Mouse (Mus musculus) heart, postnatal 0 days (tissue): Measurements from ENCODE around the gene Znhit2.

Source experiments
- CTCF ChIP-seq: IDR thresholded peaks from 2 replicates; pipeline ENCODE4 v1.5.1; 2016; ENCODE audit warnings: antibody characterized with exemption, control low read depth, low read depth
- EP300 ChIP-seq: IDR thresholded peaks from 2 replicates; pipeline ENCODE4 v1.6.1; 2016; ENCODE audit warnings: antibody characterized with exemption, low read depth

DNA sequence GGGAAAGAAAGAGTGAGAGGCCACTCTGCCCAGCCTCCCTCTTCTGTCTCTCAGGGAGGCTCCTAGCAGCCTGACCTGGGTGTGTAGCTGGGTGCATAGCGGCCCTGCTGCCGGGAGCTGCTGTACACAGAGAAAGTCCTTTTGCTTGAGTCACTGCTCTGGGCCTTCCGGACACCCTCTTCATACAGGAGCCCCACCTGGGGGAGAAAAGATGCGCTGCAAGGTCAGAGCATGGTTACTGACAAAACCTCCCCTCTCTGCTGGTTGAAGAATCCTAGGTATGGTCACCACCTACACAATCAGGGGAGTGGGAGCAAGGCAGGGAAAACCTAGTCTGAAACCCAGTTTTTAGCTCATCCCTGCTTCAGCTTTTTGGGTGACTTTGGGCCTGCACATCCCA lies 8.0 kb downstream of the Znhit2 start:
- TF ChIP-seq CTCF, result no peak
- TF ChIP-seq EP300, result no peak
